Mouse (Mus musculus): ENCODE measurements around the gene Ddx10.
"Not testable (repeated sequence)": the region's sequence is repeated elsewhere in the genome, so short reads cannot be mapped to it uniquely, and the experiment has no call there.

Ddx10 gene

DNA sequence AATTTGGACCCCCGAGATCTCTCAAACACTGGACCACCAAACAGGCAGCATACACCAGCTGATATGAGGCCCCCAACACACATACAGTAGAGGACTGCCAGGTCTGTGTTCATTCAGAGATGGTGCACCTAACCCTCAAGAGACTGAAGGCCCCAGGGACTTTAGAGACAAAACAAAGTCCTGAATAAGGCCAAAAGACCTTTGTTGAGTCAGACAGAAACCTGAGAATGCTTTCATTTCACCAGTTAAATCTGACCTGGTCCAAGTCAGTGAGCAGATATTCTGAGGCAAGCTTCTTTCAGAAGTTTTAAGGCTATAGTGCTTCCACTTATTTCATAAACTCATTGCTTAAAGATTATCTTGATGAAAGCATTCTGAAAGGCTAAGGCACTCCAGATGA lies 105.4 kb downstream of the Ddx10 start:
- DNase-seq: not testable (repeated sequence)

DNA sequence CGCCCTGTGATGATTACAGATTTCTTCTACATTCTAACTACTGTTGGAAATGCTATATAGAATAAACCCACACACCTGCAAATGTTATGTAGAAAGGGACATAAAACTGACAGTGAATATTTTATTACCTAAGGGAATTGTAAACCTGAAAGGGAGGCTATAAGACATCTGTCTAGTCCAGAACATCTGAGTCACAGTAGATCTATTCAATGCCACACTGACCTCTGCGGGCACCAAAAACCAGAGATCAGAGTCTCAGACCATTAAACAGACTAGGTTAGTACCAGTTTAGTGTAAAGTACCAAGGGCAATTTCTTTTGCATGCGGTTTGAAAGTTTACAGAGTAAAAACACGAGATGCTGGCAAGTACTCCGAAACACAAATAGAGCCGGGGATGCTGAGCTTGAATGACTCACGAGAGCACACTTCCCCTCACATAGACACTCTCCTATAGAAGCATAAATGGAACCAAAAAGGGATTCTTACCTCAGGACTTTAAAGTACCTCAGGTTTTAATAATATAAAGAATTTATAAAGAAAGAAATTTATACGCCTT lies 107.2 kb downstream of the Ddx10 start:
- no peak for DNase-seq

DNA sequence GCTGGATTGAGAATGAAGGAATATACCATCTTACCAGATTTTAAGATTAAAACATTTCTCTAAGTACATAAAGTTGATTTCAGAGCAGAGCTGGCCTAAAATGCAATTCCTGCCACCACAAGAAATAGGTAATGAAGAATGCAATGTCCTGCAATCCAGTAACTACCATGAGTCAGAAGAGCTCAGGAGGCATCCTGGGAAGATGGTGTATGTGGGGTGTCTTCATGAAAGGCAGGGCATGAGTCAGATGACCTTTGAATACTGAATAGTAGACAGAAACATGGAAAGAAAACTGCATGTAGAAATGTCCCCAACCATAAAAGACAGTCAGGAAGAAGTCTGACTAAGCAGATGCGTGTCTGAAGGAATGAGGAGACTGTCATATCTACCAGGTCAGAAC lies 115.0 kb downstream of the Ddx10 start:
- no peak for DNase-seq

DNA sequence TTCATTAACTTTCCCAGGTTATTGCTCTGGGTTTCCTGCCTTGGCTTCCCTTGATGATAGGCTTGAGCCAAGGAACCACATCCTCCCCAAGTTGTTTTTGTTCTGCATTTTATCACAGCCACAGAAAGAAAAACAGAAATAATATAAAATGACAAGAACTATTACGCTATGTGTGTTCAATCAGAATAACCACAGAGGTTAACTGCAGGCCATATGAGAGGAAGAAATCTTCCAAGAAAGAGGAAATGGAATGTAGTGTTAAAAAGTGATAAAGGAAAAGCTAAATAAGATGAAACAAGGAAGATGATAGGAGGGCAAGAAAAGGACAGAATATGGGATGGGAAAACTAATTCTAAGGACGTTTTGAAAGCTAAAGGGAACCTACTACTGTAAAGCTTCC lies 117.4 kb downstream of the Ddx10 start:
- DNase-seq: no peak

DNA sequence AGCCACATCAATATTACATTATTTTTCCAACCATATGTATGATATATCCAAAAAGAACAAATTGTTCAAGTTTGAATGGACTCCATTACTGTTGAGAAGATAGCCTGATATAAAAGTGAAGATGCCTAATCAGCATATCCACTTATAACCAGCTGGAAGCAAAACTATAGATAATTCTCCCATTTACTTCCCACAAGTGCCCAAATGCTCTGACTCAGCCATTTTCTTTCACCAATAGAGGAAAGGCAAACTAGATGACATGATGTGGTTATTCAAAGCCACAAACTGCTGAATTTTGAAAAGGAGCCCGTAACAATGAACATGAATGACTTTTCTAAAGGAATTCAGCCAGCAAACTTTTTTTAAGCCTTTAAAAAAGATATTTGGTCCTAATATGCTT lies 146.8 kb downstream of the Ddx10 start:
- DNase-seq: no peak

DNA sequence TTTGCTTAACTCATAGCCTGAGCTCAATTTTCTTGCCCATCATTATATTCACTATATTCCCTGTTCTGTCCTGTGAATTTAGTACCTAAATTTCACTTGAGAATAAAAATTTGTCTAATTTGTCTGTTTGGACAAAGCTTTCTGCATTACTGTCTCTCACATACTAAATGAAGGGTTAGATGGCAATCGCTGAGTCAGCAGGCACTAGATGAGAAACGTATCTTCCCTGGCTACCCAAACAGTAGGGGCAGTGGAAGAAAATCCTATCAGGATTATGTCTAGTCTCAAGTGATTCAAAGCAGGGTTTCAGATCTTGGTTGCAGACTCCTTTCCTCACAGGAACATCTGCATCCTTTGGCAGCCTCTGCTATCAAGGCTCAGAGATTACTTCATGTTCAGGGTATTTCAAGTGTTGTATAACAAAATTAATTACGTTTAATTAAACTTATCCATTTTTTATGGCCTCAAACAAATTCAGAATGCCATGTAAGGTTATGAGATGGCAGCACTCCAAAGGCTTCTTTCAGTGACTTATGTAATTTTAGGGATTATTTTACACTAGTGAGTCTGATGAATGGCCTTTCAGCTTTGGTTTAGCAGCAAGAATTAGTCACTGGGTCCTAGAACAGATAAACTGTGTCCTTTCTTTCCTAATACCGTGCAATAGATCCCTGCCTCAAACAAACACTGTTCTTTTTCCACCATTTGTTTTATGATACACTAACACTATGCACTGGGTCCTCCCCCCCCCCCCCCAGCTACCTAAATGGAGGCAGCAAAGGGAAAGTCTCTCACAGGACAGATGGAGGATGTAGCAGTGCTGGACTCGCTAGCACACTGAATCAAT lies 152.3 kb downstream of the Ddx10 start:
- no peak for DNase-seq

DNA sequence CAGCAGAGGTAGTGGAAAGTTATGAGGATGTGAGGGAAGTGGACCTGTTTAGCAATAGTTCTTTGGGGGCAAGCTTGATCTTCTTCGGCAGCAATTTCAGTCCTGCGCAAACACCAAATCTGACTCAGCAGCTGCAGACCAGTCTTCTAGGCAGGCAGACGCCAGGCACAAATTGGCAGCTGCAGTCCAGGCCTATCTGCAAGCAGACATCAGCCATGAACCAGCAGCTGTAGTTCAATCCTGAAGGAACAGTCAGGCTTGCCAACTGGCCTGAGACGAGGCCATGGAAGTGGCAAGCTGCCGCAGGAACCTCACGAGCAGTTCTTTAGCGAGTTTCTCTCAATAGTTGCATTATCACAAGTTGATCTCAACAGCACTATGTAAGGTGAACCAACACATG lies 153.3 kb downstream of the Ddx10 start:
- no peak for DNase-seq

DNA sequence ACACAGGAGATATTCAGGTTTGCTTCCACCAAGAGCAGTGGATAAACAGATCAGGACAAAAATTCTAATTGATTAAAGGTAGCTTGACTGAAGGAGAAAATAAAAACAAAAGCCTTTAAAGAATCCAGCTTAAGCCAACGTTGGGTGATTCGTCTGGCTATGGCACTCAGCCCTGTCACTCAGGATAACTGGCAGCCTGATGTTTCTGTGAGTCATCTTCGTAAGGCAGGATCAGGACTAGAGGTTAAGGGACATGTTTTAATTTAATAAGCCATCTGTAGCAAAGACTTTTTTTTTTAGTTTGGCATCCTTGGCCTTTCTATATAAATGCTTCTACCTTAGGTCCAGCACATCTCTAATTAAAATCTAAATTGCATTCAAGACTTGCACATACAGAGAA lies 170.2 kb downstream of the Ddx10 start:
- no peak for DNase-seq

DNA sequence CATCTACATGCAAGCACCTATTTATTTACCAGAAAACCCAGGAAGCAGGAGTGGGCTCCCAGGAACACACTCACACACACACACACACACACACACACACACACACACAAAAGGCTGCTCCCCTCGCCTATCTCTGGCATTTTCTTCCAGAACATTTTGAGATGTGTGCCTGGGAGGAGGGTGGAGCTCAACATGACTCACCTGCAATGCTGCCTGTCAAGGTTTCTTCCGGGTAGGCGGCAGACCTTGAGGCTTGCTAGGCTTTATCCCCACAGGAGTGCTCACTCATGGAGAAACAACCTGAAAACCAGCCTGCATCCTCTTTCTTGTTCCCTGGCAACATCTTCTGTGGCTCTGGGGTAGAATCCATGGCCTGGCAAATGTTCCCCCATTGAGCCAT lies 171.9 kb downstream of the Ddx10 start:
- no peak for DNase-seq

DNA sequence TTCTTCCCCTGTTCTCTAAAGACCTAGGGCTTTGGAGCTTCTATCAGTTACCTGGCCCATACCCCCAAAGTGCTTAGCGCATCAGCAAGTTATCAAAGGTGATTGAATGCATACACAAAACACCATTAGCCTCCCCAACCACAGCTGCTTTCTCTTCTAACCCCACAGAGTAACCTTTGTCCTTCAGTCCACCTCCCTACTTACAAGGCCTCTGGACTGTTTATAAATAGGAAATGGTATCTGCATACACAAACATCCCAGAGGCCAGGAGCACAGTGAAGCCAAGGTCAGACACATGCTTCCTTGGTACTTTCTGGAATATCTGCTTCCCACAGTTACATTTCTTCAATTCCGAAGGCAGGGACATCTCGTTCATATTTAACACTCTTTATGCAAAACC lies 173.4 kb downstream of the Ddx10 start:
- no peak for DNase-seq

DNA sequence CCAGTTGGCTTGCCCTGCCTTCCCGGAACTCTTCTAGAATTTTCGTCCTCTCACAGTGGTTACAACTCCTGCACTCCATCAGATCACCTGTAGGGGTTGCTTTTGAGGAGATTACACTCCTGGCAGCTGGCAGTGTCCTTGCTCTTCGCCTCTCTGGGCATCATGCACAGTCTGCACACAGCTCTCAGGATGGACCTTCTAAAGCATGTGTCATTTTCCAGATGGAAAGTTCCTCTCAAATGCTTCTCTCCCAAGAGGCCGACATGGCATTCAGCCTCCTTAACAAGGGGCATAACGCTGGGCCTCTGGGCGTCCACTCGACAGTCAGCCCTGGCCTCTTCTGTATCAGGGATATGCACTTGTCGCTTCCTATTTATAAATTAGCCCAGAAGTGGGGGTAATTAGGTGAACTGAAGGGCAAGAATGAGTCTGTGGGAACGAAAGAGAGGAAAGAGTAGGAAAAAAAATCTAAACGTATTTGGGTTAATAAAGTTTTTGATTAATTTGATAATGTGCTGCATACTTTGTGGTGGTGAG lies 174.2 kb downstream of the Ddx10 start:
- no peak for DNase-seq

DNA sequence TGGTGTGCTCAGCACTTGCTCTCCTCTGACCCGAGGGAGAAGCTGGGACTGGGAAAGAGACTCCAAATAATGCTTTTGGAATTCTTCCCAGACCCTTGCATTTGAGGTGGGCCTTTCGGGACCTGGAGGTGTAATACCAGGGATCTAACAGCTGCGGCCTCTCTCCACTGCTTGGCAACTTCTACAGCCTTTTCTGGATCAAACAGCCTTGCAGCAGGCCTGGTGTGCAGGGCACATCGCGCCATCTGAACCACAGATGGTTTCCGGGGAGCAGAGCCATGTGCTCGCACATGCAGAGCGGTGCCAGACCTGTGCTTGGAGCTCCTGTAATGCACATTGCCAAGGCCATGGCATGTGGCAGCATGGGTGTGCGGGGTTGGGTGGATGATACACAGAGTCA lies 175.8 kb downstream of the Ddx10 start:
- DNase-seq: no peak

DNA sequence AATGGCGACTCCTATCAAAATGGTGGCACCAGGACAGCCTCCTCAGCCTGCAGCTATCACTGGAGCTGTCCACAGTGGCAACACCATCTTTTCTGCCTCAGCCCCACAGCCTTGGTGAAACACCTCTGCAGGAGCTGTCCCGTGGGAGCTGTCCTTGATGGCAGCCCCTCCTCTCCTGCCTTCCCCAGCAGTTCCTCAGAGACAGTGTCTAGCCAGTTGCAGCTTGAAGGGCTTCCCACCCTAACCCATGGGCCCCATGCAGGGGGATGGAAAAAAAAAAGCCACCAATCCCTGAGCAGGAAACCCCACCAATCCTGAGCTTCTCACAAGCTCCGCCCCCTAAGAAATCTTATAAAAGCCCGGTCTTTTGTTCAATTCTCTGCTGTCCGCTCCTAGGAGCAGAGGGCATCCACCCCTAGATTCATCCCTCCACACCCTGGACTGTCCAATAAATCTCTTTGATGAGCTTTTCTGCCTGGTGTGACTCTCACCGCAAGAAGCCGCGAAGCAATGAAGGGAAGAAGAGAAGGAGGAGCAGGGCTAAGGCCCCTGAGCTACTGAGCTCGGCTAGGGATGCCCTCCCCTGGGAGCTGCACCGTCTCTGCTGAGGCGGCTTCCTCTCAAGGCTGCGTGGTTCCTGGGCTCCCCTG lies 176.9 kb downstream of the Ddx10 start:
- DNase-seq: no peak

DNA sequence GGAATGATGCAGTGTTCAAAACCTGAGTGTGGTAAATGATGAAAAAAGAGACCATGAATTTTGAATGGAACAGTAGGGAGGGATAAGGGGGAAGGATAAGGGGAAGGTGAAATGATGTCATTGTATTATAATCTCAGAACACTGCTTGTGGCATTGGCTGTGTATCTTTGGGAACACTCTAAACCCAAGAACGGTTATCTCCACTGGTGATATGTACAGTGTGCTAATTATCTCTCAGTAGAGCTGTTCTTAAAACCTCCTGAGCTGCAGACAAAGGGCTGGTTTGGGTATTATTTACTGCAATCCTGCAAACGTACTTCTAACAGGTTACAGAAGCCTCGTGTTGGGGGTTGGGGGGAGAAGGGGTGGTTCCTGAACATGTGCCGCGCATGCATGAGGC lies 179.7 kb downstream of the Ddx10 start:
- no peak for DNase-seq

DNA sequence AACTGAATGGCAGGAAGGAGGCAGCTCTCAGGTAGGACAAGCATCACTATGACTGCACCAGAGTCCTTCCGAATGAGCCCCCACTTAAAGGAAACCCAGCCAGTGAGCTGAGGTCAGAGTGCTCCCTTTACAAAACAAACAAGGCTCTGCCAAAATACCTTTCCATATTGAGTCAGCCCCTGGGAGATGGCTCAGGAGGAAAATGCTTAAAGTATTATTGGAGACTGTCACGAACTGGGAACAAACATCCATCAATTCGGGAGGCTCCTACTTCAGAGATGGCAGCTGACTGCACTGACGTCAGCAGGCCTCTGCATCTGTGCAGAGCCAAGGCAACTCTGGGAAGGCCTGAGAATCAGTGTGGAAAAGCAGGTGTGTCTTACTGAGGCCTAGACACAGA lies 181.4 kb downstream of the Ddx10 start:
- no peak for DNase-seq

DNA sequence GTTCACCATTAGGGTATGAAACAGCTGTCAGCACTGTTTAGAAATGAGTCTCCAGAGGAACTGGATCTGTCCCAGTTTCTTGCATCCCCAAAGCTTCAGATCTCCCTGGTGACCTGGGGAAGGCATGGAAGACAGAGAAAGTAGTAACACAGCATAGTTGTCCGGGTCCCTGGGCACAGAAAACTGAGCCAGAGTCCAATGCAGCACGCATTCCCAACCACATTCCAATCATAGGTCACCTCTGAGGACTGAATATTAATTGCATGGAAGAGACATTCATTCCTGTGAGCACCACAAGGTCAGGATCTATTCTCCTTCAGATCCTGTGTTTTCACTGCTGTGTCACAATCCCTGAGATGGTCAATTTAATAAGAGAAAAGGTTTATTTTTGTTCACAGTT lies 182.8 kb downstream of the Ddx10 start:
- DNase-seq: no peak

DNA sequence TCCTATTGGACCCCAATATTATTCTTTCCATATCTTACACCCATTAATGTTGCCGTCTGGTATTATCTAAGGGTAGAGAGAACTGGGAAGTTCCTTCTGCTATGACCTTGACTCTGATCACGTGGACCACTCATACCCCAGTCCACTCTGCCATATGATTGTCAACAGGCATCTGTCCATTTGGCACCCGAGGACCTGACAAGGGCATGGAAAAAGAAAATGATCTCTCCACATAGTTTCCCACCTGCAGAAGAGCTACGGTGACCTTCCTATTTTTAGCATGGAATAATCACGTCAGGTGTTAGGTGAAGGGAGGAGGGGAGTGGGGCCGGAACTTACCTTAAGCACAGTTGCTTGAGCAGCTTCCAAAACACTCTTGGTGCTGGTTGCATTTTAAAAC lies 183.3 kb downstream of the Ddx10 start:
- no peak for DNase-seq

DNA sequence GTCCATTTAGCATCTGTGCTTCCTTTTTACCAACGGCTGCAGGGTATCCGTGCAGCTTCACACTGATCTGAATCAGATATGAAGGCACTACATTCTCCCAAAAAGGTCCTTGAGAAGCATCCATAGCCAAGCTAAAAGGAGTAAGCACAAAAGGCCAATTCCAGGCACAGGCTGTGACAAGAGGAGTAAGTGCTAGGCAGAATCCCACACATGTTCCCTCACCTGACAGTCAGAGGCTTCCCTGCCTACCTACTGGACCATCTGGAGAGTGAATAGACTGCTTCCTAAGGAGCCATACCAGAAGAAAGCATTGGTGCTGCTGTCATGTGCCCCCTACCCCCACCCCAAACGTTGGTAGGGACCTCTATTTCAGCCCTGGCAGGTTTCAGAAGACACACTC lies 192.5 kb downstream of the Ddx10 start:
- DNase-seq: no peak
